Mouse (Mus musculus) myocyte (in vitro differentiated cells): Measurements from ENCODE around the gene Abca14. TPM values are rescaled to one million over a fixed set of nuclear protein-coding genes. Genes with fewer than 3 reads are reported as not detected.

ENCODE experiments used
- H3K27me3 ChIP-seq: one replicate; pipeline ENCODE4 v1.6.1; 2011; ENCODE audit not compliant: control insufficient read depth, insufficient read depth, insufficient read length
- H3K36me3 ChIP-seq: one replicate; pipeline ENCODE4 v1.6.1; 2011; ENCODE audit not compliant: control insufficient read depth, insufficient read depth
- H3K4me2 ChIP-seq: one replicate; pipeline ENCODE4 v1.6.1; 2011; ENCODE audit warnings: low read depth, control low read depth
- H3K4me3 ChIP-seq: one replicate; pipeline ENCODE4 v1.5.1; 2011; ENCODE audit warnings: mild to moderate bottlenecking, control low read depth, moderate library complexity
- H3K79me2 ChIP-seq: one replicate; pipeline ENCODE4 v1.6.1; 2011; ENCODE audit not compliant: control insufficient read depth, insufficient read depth
- H3ac ChIP-seq: one replicate; pipeline ENCODE4 v1.6.1; 2011; ENCODE audit not compliant: control insufficient read depth, insufficient read length
- CEBPB ChIP-seq: IDR thresholded peaks from 2 replicates; pipeline ENCODE4 v1.6.1; 2011; ENCODE audit warnings: mild to moderate bottlenecking, moderate library complexity; ENCODE audit not compliant: poor library complexity, insufficient read depth, severe bottlenecking
- E2F4 ChIP-seq: IDR thresholded peaks from one replicate; pipeline ENCODE4 v1.6.1; 2011; ENCODE audit warnings: mild to moderate bottlenecking, control low read depth, moderate library complexity; ENCODE audit not compliant: insufficient read depth
- MAX ChIP-seq: IDR thresholded peaks from one replicate; pipeline ENCODE4 v1.6.1; 2011; ENCODE audit warnings: low read depth, mild to moderate bottlenecking, control low read depth
- MYOD1 ChIP-seq, 3 experiments: IDR thresholded peaks; one replicate each; pipeline ENCODE4 v1.6.1; 2011; ENCODE audit warnings: control low read depth in 2 of 3, low read depth in 2 of 3, mild to moderate bottlenecking in 2 of 3, moderate library complexity in 1 of 3; ENCODE audit not compliant: insufficient read length in 2 of 3, control insufficient read depth in 1 of 3
- MYOG ChIP-seq, 3 experiments: IDR thresholded peaks; one replicate each; pipeline ENCODE4 v1.6.1; 2011; ENCODE audit warnings: control low read depth in 2 of 3, low read depth in 2 of 3, mild to moderate bottlenecking in 2 of 3; ENCODE audit not compliant: insufficient read length in 2 of 3, control insufficient read depth in 1 of 3, insufficient read depth in 1 of 3
- POLR2A ChIP-seq: IDR thresholded peaks from one replicate; pipeline ENCODE4 v1.6.1; 2011; ENCODE audit warnings: low read depth, mild to moderate bottlenecking, control low read depth, moderate library complexity; ENCODE audit not compliant: insufficient read length
- POLR2AphosphoS2 ChIP-seq: IDR thresholded peaks from one replicate; pipeline ENCODE4 v1.6.1; 2011; ENCODE audit warnings: low read depth, control low read depth; ENCODE audit not compliant: insufficient read length
- REST ChIP-seq: IDR thresholded peaks from one replicate; pipeline ENCODE4 v1.6.1; 2011; ENCODE audit warnings: mild to moderate bottlenecking, control low read depth, moderate library complexity; ENCODE audit not compliant: insufficient read depth, insufficient read length
- SRF ChIP-seq: IDR thresholded peaks from one replicate; pipeline ENCODE4 v1.6.1; 2011; ENCODE audit warnings: low read depth; ENCODE audit not compliant: control insufficient read depth, insufficient read length
- TCF12 ChIP-seq: IDR thresholded peaks from one replicate; pipeline ENCODE4 v1.6.1; 2011; ENCODE audit warnings: mild to moderate bottlenecking, control low read depth; ENCODE audit not compliant: poor library complexity, insufficient read depth, severe bottlenecking
- TCF3 ChIP-seq: IDR thresholded peaks from one replicate; pipeline ENCODE4 v1.6.1; 2011; ENCODE audit warnings: low read depth, control low read depth; ENCODE audit not compliant: insufficient read length
- USF1 ChIP-seq: IDR thresholded peaks from one replicate; pipeline ENCODE4 v1.6.1; 2011; ENCODE audit warnings: low read depth, mild to moderate bottlenecking, control low read depth, moderate library complexity
- polyA plus RNA-seq: library from polyadenylated mRNA; unstranded; fragments of >200 nt; fragmentation: generic; extraction: Trizol; gene quantifications from one replicate; pipeline ENCODE4 v1.2.1, GENCODE M21; 2012; ENCODE audit warnings: missing spikeins

Abca14 gene
- polyA plus RNA-seq, 1 experiment, result not detected

- Histone ChIP-seq H3K27me3 (no peaks in the 10 kb centered on the region), H3K79me2 (no peaks in the 10 kb centered on the region)
- TF ChIP-seq SRF (no peak), MAX (no peak), TCF3 (no peak)
Observed at GRCm38 (mm10) chr7:120241092-120241491, 37.3 kb downstream of the Abca14 start.

GRCm38 (mm10) chr7:120271135-120271991 lies 67.6 kb downstream of the Abca14 start:
- Histone ChIP-seq H3K36me3 (no peaks in the 10 kb centered on the region), H3K27me3 (no peaks in the 10 kb centered on the region), H3K4me3 (no peak overlapping the region), H3K4me2 (no peak overlapping the region), H3K79me2 (no peaks in the 10 kb centered on the region), H3ac (no peak overlapping the region)
- TF ChIP-seq TCF3 (no peak), SRF (no peak)

More at GRCm38 (mm10) chr7:120241092-120241491, 37.3 kb downstream of the Abca14 start:
- Histone ChIP-seq H3K36me3 (no peaks in the 10 kb centered on the region), H3K4me2 (no peak overlapping the region), H3K4me3 (no peak overlapping the region), H3ac (no peak overlapping the region)

GRCm38 (mm10) chr7:120272110-120272509 lies 68.3 kb downstream of the Abca14 start:
- no peak overlapping the region for H3ac ChIP-seq
- H3K4me3 ChIP-seq, result no peak overlapping the region
- H3K36me3 ChIP-seq, result no peaks in the 10 kb centered on the region
- TF ChIP-seq POLR2AphosphoS2, result no peak
- no peak for TF ChIP-seq MAX
- TF ChIP-seq MYOG (IDR thresholded peaks at IDR 0.05; ENCODE audit: control insufficient read depth in 1 of 3, insufficient read depth in 1 of 3, insufficient read length in 2 of 3, low read depth in 2 of 3), result no peak
- no peak for TF ChIP-seq SRF
- no peak for TF ChIP-seq MYOD1 (IDR thresholded peaks at IDR 0.05; ENCODE audit: control insufficient read depth in 1 of 3, insufficient read length in 2 of 3, low read depth in 2 of 3)
- no peak for TF ChIP-seq TCF12
- TF ChIP-seq REST, result no peak
- no peak for TF ChIP-seq TCF3
- TF ChIP-seq USF1, result no peak
- no peak for TF ChIP-seq POLR2A
- TF ChIP-seq E2F4, result no peak
- no peak for TF ChIP-seq CEBPB
- no peak overlapping the region for H3K4me2 ChIP-seq
- H3K79me2 ChIP-seq, result no peaks in the 10 kb centered on the region
- no peaks in the 10 kb centered on the region for H3K27me3 ChIP-seq

- Histone ChIP-seq H3ac (no peak overlapping the region), H3K4me3 (no peak overlapping the region), H3K4me2 (no peak overlapping the region), H3K27me3 (no peaks in the 10 kb centered on the region), H3K79me2 (no peaks in the 10 kb centered on the region), H3K36me3 (no peaks in the 10 kb centered on the region)
- TF ChIP-seq POLR2A (no peak), POLR2AphosphoS2 (no peak), MYOG (IDR thresholded peaks at IDR 0.05; ENCODE audit: control insufficient read depth in 1 of 3, insufficient read depth in 1 of 3, insufficient read length in 2 of 3, low read depth in 2 of 3) (no peak), USF1 (no peak), TCF3 (no peak), SRF (no peak), E2F4 (no peak), TCF12 (no peak), MAX (no peak), REST (no peak), CEBPB (no peak), MYOD1 (IDR thresholded peaks at IDR 0.05; ENCODE audit: control insufficient read depth in 1 of 3, insufficient read length in 2 of 3, low read depth in 2 of 3) (no peak)
Observed at GRCm38 (mm10) chr7:120285286-120285685, 81.5 kb downstream of the Abca14 start.

GRCm38 (mm10) chr7:120316086-120316485 lies 112.3 kb downstream of the Abca14 start:
- H3K79me2 ChIP-seq, result no peaks in the 10 kb centered on the region
- H3K36me3 ChIP-seq, result no peaks in the 10 kb centered on the region
- no peak overlapping the region for H3K4me3 ChIP-seq
- TF ChIP-seq MYOD1 (IDR thresholded peaks at IDR 0.05; ENCODE audit: control insufficient read depth in 1 of 3, insufficient read length in 2 of 3, low read depth in 2 of 3), result no peak
- TF ChIP-seq USF1, result no peak
- TF ChIP-seq TCF3, result no peak
- TF ChIP-seq REST, result no peak
- TF ChIP-seq CEBPB, result no peak
- no peak for TF ChIP-seq TCF12
- TF ChIP-seq MYOG (IDR thresholded peaks at IDR 0.05; ENCODE audit: control insufficient read depth in 1 of 3, insufficient read depth in 1 of 3, insufficient read length in 2 of 3, low read depth in 2 of 3), result no peak
- TF ChIP-seq MAX, result no peak
- TF ChIP-seq E2F4, result no peak
- no peak for TF ChIP-seq POLR2AphosphoS2
- no peak for TF ChIP-seq POLR2A
- no peak for TF ChIP-seq SRF
- no peak overlapping the region for H3K4me2 ChIP-seq
- no peaks in the 10 kb centered on the region for H3K27me3 ChIP-seq
- H3ac ChIP-seq, result no peak overlapping the region
